Mouse (Mus musculus) telencephalon, adult 2 months (tissue): ENCODE results near the gene Gm597.

Experiments
- DNase-seq: peaks from one replicate; pipeline ENCODE4 v3.0.0-alpha.2; 2011; ENCODE audit warnings: low read depth, low spot score

Gene Gm597

GRCm38 (mm10) chr1:28780152-28780551 is at the start of gene Gm597:
Gene Gm597 (minus strand): TSS chr1:28780252.
- DNase-seq: no peak

- DNase-seq: peak; percentile 35
Measured at GRCm38 (mm10) chr1:28807689-28808088, 27.6 kb upstream of the Gm597 start.

GRCm38 (mm10) chr1:28806618-28807017 is 26.6 kb upstream of the Gm597 start:
- peak; percentile 35 for DNase-seq

GRCm38 (mm10) chr1:28800881-28801280 is 20.8 kb upstream of the Gm597 start:
- DNase-seq: no peak
